Mouse (Mus musculus) heart, postnatal 36 days (tissue): ENCODE data around the gene Cst6. TPM values are rescaled to one million over a fixed set of nuclear protein-coding genes. Genes with fewer than 3 reads are reported as not detected.
"Not testable (repeated sequence)": the region's sequence is repeated elsewhere in the genome, so short reads cannot be mapped to it uniquely, and the experiment has no call there.

Experiments used
- DNase-seq, 2 experiments: peaks; one replicate each; pipeline ENCODE4 v3.0.0; 2021 to 2022
- intact Hi-C: fragments of 180-260 bp; cut with DNase I; formaldehyde crosslinking; loops from one replicate; pipeline ENCODE4 v1.15.1; 2025
- total RNA-seq, 2 experiments: library from RNA; stranded (reverse); gene quantifications; 2 replicates each; pipeline ENCODE4 v1.2.3; 2021

The Cst6 gene
- total RNA-seq, result 10 to 100 TPM in 1 of 2 experiments, 1 to 10 TPM in 1; 9.5 to 10.2 TPM

DNA sequence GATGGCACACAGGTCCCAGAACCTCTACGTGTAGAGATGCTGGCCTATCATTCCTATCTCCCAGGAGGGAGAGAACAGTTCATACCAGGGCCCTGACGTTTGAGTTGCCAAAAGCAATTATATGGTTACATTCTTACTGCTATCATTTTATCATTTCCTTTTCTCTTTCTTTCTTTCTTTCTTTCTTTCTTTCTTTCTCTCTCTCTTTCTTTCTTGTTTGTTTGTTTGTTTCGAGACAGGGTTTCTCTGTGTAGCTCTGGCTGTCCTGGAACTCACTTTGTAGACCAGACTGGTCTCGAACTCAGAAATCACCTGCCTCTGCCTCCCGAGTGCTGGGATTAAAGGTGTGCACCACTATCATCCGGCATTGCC, at the start of gene Cst6:
Gene Cst6, minus strand, starts transcription at position 73 of the 372 bp plus-strand sequence.
- intact Hi-C loops, result loop anchor here (2.0 to 5.0 kb wide), 2 partner anchors 49 to 152 kb away; no protein-coding TSS in a partner anchor
- not testable (repeated sequence) for DNase-seq

DNA sequence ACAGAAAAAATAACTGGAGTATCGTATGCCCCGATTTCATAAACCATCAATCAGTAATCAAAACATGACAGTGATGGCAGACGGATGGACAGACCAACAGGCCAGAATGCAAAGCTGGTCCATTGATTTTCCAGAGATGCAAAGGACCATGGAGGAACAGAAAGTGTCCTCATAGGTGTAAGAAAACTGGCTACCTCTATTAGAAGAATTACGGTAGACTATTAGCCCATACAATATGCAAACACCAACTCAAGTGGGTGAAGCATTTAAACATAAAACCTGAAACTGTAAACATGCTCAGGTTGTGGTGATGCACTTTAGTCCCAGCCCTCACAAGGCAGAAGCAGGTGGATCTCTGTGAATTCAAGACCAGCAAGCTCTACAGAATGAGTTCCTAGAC, 46.0 kb upstream of the Cst6 start:
- no peak for DNase-seq
- intact Hi-C loops, result no loop called here

DNA sequence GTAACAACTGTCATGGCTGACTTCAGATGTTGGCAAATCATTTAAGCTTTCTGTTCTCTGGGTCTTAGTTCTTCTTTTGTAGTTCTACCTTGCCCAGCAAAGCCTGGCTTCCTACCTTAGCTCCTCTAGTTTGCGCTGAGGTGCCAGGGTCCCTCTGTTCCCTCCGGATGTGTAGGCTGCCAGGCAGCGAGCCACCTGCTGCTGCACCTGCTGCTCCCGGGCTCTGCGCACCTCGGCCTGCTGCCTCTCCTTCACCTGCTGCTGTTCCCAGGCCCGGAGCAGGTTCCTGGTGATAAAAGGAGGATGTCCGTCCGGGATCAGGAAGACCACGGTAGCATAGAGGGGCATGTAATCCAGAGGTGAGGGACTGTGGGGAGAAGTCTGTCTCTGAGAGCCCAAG, 44.8 kb upstream of the Cst6 start:
- intact Hi-C loops, result no loop called here
- DNase-seq, result no peak

DNA sequence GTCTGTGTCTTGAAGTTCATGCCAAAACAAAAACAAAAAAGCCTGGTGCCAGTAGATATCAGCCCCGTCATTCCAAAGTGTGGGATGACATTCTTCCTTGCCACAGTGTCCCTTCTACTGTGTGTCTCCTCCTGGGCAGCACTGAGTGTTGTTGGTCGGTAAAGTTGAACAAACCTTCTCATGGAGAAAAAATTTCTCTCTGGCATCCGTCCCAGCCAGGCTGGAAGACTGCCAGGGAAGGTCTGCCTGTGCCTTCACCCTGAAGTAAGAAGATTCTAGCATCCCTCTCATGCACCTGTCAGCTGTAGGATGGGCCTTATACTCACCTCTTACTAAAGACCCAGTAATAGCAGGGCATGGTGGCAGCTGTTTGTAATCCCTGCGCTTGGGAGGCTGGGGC, 43.5 kb upstream of the Cst6 start:
- intact Hi-C loops, result no loop called here
- peak in 1 of 2 experiments; percentile 69 for DNase-seq

DNA sequence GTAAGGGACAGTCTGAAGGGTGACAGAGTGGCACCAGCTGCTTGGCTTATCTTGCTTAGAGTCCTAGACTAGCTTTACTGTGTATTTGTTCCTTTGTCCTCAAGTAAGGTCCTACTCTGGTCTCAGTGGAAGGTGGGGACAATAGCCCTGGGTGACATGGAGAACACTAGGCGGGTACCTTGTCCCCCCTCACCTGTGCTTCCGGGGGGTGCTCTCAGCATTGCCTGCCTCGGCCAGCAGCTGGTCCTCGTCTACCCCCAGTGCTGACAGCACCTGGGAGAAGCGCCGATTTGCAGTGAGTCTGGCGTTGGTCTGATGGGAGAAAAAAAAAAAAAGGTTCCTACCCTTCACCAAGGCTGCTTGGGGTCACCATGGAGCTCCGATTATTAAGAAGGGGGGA, 41.0 kb upstream of the Cst6 start:
- DNase-seq, result no peak
- intact Hi-C loops, result loop anchor here (1.0 kb wide), 1 partner anchor 33 kb away; no protein-coding TSS in a partner anchor

DNA sequence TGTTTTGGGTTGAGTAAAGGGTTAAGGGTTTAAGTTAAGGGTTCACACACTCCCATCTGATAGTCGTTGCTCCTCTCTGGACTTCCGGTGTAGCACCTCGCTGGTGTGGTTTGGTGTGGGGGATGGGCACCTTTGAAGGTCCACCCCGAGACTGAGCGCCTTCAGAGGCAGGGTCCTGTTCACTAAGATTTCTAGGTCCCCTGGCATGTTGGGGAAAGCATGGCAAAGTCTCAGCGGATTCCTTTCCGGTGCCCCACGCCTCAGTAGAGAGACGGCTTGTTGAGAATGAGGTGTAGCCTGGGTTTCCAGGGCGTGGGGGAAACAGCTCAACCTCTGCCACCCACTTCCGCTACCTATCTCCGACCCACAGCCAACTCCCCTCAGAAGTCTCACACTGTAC, 40.3 kb upstream of the Cst6 start:
- intact Hi-C loops, result loop anchor here (1.0 to 5.0 kb wide), 2 partner anchors 34 to 98 kb away; partner anchors contain the start of gene Mus81
- DNase-seq, result peak in 1 of 2 experiments; percentile 26

DNA sequence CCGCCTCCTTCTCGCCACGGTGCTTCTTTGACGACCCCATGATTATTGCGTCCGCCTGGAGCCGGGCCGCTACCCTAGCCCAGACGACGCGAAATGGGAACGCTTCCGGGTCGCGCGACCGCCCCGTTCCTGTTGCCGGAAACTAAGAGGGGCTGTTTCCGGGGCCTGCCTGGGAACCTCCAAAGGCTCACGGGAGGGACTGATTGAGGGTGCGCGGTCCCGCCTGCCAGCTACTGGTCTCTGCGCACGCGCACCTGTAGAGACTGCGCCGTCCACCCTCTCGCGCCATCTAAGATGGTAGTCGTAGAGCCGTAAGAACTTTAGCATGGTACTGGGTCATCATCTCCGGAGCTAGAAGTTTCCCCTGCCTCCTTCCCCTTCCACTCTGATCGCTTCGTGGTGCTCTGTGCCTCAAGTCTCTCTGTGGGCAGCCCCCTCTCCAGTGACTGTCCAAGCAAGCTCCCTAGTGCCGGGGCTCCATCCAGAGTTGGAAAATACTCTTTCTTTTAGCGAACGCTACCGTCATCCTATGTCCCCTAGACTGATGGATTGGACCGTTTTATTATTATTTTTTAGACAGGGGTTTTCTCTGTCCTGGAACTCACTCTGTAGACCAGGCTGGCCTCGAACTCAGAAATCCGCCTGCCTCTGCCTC, 39.3 kb upstream of the Cst6 start, which contains the start of gene Sart1:
Gene Sart1, minus strand, starts transcription at position 116 of the 655 bp plus-strand sequence.
- peak; percentile 92 to 93 for DNase-seq
- intact Hi-C loops, result loop anchor here (1.0 to 5.0 kb wide), 2 partner anchors 22 to 99 kb away; partner anchors contain the start of genes Eif1ad and Mus81

DNA sequence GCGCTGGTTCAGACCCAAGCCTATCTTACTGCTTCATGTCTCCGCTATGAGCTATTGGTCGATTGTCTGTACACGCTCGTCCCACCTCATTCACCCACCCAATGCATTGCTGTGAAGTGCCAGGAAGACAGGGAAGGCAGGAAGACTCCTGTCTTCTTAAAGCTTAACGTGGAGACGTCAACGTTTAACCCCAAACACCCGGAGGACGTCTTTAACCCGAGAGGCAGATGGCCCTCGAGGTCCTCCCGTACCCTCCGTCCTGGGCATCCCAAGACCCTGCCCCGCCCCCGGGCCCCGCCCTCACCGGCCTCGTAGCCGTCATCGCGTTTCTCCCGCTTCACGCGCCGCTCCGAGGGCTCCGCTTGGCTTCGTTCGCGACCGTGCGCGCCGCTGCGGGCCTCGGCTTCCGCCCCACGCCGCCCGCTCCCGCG, 38.7 kb upstream of the Cst6 start:
- intact Hi-C loops, result loop anchor here (1.0 to 5.0 kb wide), 2 partner anchors 22 to 99 kb away; partner anchors contain the start of genes Eif1ad and Mus81
- peak in 1 of 2 experiments; percentile 21 for DNase-seq

DNA sequence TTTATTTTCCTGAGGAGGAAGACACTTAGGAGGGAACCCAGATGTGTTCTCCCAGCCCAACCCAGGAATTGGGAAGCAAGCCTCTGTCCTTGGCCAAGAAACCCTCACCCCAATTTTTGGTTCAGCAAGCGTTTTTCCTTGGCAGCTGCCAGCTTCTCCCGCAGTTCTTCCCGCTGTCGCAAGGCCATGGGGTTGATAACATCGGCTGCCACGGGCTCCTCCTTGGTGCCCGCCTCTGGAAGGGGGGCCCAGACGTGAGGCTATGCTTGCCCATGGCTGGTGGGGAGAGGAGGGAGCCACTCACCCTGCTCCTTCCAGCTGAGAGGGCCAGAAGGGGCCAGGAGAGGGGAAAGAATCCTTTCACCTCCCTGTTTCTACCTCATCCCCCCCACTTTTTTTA, 35.3 kb upstream of the Cst6 start:
- no peak for DNase-seq
- intact Hi-C loops, result loop anchor here (5.0 kb wide), 1 partner anchor 103 kb away; the partner anchor contains the start of gene Mus81

DNA sequence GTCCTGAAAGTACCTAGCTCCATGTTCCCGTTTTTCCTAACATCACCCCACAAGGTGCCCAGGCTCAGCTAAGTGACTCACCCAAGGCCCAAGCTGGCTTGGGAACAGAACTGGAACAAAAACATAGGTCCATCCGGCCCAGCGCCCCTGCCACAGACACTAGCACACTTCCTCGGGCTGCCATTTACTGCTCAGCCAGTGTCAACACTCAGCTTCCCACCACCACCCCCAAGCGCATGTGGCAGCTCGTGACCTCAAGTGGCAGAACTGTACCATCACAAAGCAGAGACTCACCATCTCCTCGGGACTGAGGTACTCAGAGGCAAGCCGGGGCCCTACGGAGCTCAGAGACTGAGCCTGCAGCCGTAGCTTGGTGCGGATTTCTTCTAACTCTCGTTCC, 34.0 kb upstream of the Cst6 start:
- intact Hi-C loops, result no loop called here
- DNase-seq, result no peak

DNA sequence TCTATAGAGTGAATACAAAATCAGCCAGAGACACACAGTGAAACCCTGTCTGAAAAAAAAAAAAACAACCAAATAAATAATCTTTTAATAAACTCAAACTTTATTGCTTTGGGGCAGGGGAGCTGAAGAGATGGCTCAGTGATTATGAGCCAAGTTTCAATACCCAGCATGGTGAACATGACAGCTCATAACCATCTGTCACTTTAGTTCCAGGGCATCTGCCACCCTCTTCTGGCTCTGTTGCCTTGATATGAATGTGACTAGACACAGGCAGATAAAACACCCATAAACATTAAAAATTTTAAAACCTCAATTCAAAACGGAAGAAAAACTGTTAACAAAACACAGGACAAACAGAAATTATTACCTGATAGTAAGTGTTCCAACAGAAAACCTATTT, 28.1 kb upstream of the Cst6 start:
- DNase-seq, result no peak
- intact Hi-C loops, result no loop called here

DNA sequence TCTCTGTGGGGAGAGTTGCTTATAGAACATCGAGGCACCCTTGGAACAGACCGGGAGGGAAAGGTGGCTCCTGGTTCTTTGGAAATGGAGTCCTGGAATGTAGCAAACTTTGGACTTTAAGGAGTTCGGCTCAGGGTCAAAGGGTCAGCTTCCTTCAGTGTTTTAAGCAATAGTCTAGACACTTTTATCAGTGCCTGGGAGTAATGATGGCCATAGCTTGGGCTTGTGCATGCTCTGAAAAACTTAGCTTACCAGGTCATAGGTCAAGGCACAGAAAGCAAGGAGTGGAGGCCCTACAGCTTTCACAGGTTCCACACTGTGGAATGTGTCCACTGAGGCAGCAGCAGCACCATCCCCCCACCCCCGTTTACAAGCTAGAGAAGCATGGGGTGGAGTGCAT, 25.4 kb upstream of the Cst6 start:
- DNase-seq, result no peak
- intact Hi-C loops, result no loop called here

DNA sequence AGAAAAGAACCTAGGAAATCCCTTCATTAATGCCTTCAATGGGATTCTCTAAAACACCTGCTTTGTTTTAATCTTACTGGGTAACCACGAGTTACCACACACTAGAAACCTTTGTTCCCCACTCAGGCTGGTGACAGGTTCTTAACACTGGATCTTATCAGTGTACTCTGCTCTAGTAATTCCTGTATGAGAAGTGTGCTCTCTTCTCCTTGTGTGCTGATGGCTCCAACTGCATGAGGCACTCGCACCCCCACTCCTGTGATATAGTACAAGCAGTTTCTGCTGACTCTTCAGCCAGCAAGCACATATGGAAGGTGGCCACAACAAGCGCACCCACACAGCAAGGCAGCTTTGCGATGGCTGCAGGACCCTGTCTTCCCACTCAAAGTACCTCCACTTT, 24.8 kb upstream of the Cst6 start:
- intact Hi-C loops, result no loop called here
- DNase-seq, result no peak

DNA sequence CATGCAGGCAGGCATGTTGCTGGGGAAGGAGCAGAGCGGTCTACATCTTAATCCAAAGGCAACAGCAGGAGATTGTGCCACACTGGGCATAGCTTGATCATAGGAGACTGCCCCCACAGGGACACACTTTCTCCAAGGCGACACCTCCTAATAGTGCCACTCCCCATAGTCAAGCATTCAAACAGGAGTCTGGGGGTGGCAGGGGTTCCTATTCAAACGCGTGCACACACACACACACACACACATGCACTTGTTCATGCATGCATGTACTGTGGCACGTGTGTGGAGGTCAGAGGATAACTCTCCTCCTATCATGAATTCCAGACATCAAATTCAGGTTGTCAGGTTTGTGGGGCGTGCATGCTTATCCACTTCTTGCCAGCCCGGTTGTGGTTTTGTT, 23.4 kb upstream of the Cst6 start:
- DNase-seq, result no peak
- intact Hi-C loops, result no loop called here

DNA sequence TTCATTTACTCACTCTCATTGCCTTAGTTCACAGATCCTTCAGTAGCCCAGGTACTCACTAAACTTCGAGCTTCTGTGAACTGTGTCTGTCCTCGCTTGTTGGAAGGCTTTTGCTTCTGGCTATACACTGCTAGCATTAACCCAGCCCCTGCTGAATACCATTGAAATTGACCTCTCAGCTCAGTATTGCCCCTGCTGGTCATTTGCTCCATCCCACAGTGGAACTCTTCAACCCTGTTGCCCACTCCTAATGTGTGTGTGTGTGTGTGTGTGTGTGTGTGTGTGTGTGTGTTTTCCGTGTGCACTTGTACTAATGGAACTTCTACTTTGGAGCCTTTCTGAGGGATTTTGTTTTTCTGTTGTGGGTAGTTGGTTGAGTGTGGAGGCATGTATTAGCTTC, 21.6 kb upstream of the Cst6 start:
- DNase-seq, result no peak
- intact Hi-C loops, result no loop called here

DNA sequence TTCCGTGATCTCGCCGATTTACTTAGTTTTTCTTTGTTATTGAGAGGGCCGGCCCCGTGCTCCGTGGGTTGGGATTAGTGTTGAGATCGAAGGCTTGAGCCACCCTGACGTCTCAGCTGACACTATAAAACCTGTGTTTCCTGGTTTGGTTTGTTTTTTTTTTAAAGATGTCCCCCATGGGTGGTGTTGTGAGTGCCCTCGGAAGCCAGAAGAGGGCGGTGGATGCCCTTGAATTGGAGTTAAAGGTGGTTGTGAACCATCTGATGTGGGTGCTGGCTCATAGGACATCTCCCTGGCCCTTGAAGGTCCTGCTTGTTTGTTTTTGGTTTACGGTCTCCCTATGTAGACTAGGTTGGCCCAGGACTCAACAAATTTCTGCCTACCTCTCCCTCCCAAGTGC, 18.1 kb upstream of the Cst6 start:
- DNase-seq, result no peak
- intact Hi-C loops, result loop anchor here (2.0 to 5.0 kb wide), 3 partner anchors 57 to 120 kb away; partner anchors contain the start of genes AI837181, Drap1, Mus81 and Sf3b2

DNA sequence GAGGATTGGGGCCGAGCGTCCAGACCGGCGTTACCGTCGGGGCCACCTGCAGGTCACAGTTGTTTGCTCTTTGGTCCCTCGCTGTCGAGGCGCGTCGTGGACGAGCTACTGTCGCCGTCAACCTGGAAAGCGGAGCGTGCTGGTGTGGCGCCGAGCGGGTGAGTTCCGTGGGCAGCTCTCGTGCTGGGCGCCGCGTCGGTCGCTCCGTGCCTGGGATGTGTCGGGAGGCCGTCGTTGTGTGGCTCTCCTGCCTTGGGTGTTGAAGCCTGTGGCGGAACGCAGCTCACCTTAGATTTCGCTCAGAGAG, 17.6 kb upstream of the Cst6 start, which contains the start of gene Banf1:
Gene Banf1, minus strand, starts transcription at position 116 of the 307 bp plus-strand sequence.
- intact Hi-C loops, result loop anchor here (2.0 to 5.0 kb wide), 3 partner anchors 58 to 120 kb away; partner anchors contain the start of genes AI837181, Drap1, Mus81 and Sf3b2
- no peak for DNase-seq

DNA sequence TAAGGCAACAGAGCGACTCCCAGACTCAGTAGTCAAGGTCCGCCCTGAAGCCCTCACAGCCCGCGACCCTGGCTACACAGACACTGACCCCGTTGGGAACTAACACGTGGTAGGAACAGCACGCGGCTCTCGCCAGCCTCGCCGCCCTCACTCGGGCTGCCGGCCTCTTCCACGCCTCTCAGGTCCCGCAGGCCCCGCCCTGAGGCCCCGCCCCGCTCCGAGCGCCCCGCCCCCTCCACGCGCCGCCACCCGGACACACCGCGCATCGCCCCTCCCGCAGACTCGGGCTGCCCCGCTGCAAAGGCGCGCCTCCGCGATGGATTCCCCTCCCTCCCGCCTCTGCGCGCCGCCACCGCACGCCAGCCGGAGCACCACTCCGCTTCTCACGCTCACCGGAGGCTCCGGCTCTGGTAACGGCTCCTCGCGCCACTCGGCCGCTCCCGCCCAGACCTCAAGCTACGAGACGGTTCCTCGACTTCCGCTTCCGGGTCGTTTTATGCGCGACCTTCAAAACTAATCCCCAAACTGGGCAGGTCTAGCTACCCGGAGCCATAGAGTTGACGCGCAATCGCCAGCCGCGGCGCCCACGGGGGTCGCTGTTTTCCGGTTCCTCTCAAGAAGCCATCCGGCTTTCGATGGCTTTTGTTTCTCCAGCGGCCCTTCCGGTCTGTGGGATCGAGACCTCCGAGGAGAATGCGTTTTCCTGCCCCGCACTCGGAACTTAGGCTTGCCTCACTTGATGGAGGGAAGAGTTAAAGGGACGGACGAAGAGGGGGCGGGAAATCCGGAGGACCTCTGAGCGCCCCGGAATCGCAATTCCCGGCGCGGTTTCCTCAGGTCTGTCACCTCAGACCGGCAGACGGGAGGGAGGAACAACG, 17.0 kb upstream of the Cst6 start, which contains the start of gene Eif1ad:
Gene Eif1ad, plus strand, starts transcription at position 567 of the 878 bp plus-strand sequence.
- peak; percentile 95 to 99 for DNase-seq
- intact Hi-C loops, result loop anchor here (1.0 to 5.0 kb wide), 4 partner anchors 22 to 121 kb away; partner anchors contain the start of genes AI837181, Drap1, Mus81 and Sart1

DNA sequence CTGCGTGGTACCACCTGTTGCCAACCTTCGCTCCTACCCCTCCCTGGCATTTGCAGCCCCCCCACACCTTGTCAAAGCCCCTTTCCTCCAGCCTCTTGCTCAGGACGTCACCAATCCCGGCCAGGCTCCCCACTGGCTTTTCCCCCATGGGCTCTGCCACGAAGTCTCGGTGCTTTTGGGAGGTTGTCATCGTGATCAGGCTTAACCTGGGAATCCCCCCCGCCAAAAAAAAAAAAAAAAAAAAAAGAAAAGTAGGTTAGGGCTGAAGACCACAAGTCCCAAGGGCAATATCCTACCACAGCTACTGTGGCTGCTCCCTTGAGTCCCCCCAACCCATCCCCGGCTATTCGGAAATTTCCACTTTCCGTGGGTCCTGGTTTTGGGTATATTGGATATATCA, 16.4 kb upstream of the Cst6 start:
- intact Hi-C loops, result loop anchor here (1.0 to 5.0 kb wide), 4 partner anchors 23 to 122 kb away; partner anchors contain the start of genes AI837181, Drap1, Mus81 and Sart1
- DNase-seq, result no peak

DNA sequence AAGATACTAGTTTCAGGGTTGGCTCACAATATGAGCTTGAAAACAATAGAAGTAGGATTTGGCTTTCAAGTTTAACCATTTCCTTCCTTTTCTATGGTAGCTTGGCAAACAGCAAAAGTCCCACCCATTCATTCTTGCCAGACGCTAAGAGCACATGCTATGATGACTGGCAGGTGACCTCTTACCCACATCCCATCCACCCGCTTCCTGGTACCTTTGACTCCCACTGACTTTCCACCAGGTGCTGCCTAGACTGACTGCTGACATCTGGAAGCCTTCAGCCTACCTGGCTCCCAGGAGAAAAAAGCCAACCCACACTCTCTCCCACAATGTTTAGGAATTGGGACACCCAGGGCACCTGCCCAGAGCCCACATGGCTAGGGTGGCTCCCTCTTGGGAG, 14.8 kb upstream of the Cst6 start:
- intact Hi-C loops, result no loop called here
- DNase-seq, result no peak

DNA sequence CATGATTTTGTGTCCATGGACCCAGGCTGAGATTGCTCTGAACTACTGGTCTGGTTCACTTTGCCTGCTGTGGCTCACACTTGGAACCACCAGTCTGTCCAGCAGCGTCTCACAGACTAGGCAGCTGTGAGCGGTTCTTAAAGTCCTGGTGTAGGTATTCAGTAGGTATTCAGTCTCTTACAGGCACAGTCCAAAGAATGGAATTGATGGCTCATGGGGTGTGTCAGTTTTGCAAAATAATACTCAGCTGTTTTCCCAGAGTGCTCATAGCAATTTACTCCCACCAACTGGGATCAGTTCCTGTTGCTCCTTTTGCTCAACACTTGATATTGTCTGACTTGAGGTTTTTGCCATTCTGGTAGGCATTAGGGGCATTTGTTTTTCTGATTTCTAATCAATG, 12.8 kb upstream of the Cst6 start:
- intact Hi-C loops, result no loop called here
- no peak for DNase-seq
